Mouse (Mus musculus): Measurements from ENCODE around the gene Rxfp4. TPM values are rescaled to one million over a fixed set of nuclear protein-coding genes. Genes with fewer than 3 reads are reported as not detected.

Gene Rxfp4
- total RNA-seq, 1 experiment = not detected

- in situ Hi-C loops (cut with MboI; ENCODE audit: low sequenced_read_pairs in 2 of 2, unreplicated experiment in 2 of 2) = no loop called here
- H3K27ac ChIP-seq (ENCODE audit: insufficient read depth, low read depth, low read length, poor library complexity, severe bottlenecking) = no peak overlapping the region
- no peak for TF ChIP-seq ZC3H11A (IDR thresholded peaks at IDR 0.05; ENCODE audit: borderline replicate concordance, low read depth, low read length)
- no peak for TF ChIP-seq ZNF384 (IDR thresholded peaks at IDR 0.05; ENCODE audit: low read depth, low read length)
- no peak for TF ChIP-seq MAFK (IDR thresholded peaks at IDR 0.05; ENCODE audit: insufficient read depth, low read depth, low read length)
- TF ChIP-seq CHD2 (IDR thresholded peaks at IDR 0.05; ENCODE audit: low read depth, low read length) = no peak
- no peak for TF ChIP-seq HCFC1 (IDR thresholded peaks at IDR 0.05; ENCODE audit: borderline replicate concordance, insufficient read depth, low read length)
- peaks cover under 1 to 14% of the 10 kb centered on the region in 2 experiments; a peak in 3 of 4 replicates for H3K4me1 ChIP-seq (ENCODE audit: control insufficient read depth in 2 of 2, insufficient read depth in 2 of 2, low read length in 2 of 2, poor library complexity in 1 of 2)
- H3K4me3 ChIP-seq (ENCODE audit: insufficient read depth in 1 of 2, low read depth in 1 of 2, low read length in 2 of 2, poor library complexity in 1 of 2, severe bottlenecking in 1 of 2) = no peak overlapping the region
- no peak overlapping the region for H3K9ac ChIP-seq (ENCODE audit: insufficient read depth, low read depth, low read length, poor library complexity, severe bottlenecking)
- DNase-seq (ENCODE audit: low read depth, low spot score) = no peak
- no peaks in the 10 kb centered on the region for H3K9me3 ChIP-seq (ENCODE audit: control insufficient read depth, insufficient read depth, low read depth, low read length)
- H3K36me3 ChIP-seq (ENCODE audit: control insufficient read depth, insufficient read depth, low read length, poor library complexity, severe bottlenecking) = peaks cover 61% of the 10 kb centered on the region
These were observed 12.3 kb downstream of the Rxfp4 start for GRCm38 (mm10) chr3:88640676-88641075.

DNA sequence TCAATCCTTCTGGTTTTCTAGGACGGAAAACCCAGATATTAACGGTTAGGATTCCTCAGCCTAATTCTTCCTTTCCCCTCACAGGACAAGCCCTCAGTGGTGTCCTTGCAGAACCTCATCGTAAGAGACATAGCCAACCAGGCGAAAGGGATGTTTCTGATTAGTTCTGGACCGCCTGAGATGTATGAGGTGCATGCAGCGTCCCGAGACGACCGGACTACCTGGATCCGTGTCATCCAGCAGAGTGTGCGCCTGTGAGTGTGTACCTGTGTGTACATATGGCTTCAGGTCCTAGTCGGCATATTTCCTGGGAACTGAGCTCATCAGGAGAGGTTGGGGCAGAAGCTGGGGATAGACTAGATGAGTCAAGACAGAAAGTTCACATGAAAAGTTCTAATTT lies 13.7 kb downstream of the Rxfp4 start:
- no peak for TF ChIP-seq ZNF384 (IDR thresholded peaks at IDR 0.05; ENCODE audit: low read depth, low read length)
- no peak for TF ChIP-seq CHD2 (IDR thresholded peaks at IDR 0.05; ENCODE audit: low read depth, low read length)
- no peak for TF ChIP-seq ZC3H11A (IDR thresholded peaks at IDR 0.05; ENCODE audit: borderline replicate concordance, low read depth, low read length)
- no peak for TF ChIP-seq MAFK (IDR thresholded peaks at IDR 0.05; ENCODE audit: insufficient read depth, low read depth, low read length)
- TF ChIP-seq HCFC1 (IDR thresholded peaks at IDR 0.05; ENCODE audit: borderline replicate concordance, insufficient read depth, low read length) = no peak
- DNase-seq (ENCODE audit: low read depth, low spot score) = no peak
- in situ Hi-C loops (cut with MboI; ENCODE audit: low sequenced_read_pairs in 2 of 2, unreplicated experiment in 2 of 2) = no loop called here
- Histone ChIP-seq H3K4me3 (ENCODE audit: insufficient read depth in 1 of 2, low read depth in 1 of 2, low read length in 2 of 2, poor library complexity in 1 of 2, severe bottlenecking in 1 of 2) (no peak overlapping the region), H3K9me3 (ENCODE audit: control insufficient read depth, insufficient read depth, low read depth, low read length) (no peaks in the 10 kb centered on the region), H3K36me3 (ENCODE audit: control insufficient read depth, insufficient read depth, low read length, poor library complexity, severe bottlenecking) (peaks cover 71% of the 10 kb centered on the region), H3K9ac (ENCODE audit: insufficient read depth, low read depth, low read length, poor library complexity, severe bottlenecking) (no peak overlapping the region), H3K27ac (ENCODE audit: insufficient read depth, low read depth, low read length, poor library complexity, severe bottlenecking) (no peak overlapping the region), H3K4me1 (ENCODE audit: control insufficient read depth in 2 of 2, insufficient read depth in 2 of 2, low read length in 2 of 2, poor library complexity in 1 of 2) (peaks cover 0 to 22% of the 10 kb centered on the region in 2 experiments; a peak in 2 of 4 replicates)

DNA sequence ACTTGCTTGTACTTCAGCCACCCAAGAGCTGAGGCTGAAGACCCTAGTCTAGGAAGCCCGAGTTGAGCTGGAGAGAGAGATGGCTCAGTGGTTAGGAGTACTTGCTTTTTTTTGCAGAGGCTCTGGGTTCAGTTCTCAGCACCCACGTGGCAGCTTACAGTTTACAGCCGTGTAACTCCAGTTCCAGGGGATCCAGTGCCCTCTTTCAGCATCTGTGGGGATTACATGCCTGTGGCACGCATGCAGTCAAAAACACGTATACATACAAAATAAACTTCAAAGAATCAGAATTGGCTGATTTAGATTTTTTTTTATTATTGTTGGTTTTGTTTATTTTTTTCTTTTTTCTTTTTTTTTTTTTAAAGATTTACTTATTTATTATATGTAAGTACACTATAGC lies 15.8 kb downstream of the Rxfp4 start:
- in situ Hi-C loops (cut with MboI; ENCODE audit: low sequenced_read_pairs in 2 of 2, unreplicated experiment in 2 of 2) = no loop called here
- H3K27ac ChIP-seq (ENCODE audit: insufficient read depth, low read depth, low read length, poor library complexity, severe bottlenecking) = no peak overlapping the region
- peaks cover 75% of the 10 kb centered on the region for H3K36me3 ChIP-seq (ENCODE audit: control insufficient read depth, insufficient read depth, low read length, poor library complexity, severe bottlenecking)
- peaks cover 0 to 11% of the 10 kb centered on the region in 2 experiments; a peak in 2 of 4 replicates for H3K4me1 ChIP-seq (ENCODE audit: control insufficient read depth in 2 of 2, insufficient read depth in 2 of 2, low read length in 2 of 2, poor library complexity in 1 of 2)
- no peak for TF ChIP-seq ZNF384 (IDR thresholded peaks at IDR 0.05; ENCODE audit: low read depth, low read length)
- TF ChIP-seq MAFK (IDR thresholded peaks at IDR 0.05; ENCODE audit: insufficient read depth, low read depth, low read length) = no peak
- no peak for TF ChIP-seq CHD2 (IDR thresholded peaks at IDR 0.05; ENCODE audit: low read depth, low read length)
- no peak for TF ChIP-seq HCFC1 (IDR thresholded peaks at IDR 0.05; ENCODE audit: borderline replicate concordance, insufficient read depth, low read length)
- TF ChIP-seq ZC3H11A (IDR thresholded peaks at IDR 0.05; ENCODE audit: borderline replicate concordance, low read depth, low read length) = no peak
- H3K4me3 ChIP-seq (ENCODE audit: insufficient read depth in 1 of 2, low read depth in 1 of 2, low read length in 2 of 2, poor library complexity in 1 of 2, severe bottlenecking in 1 of 2) = no peak overlapping the region
- DNase-seq (ENCODE audit: low read depth, low spot score) = no peak
- H3K9ac ChIP-seq (ENCODE audit: insufficient read depth, low read depth, low read length, poor library complexity, severe bottlenecking) = no peak overlapping the region
- H3K9me3 ChIP-seq (ENCODE audit: control insufficient read depth, insufficient read depth, low read depth, low read length) = no peaks in the 10 kb centered on the region

- Histone ChIP-seq H3K9me3 (ENCODE audit: control insufficient read depth, insufficient read depth, low read depth, low read length) (no peaks in the 10 kb centered on the region), H3K9ac (ENCODE audit: insufficient read depth, low read depth, low read length, poor library complexity, severe bottlenecking) (no peak overlapping the region), H3K36me3 (ENCODE audit: control insufficient read depth, insufficient read depth, low read length, poor library complexity, severe bottlenecking) (peaks cover 77% of the 10 kb centered on the region), H3K4me3 (ENCODE audit: insufficient read depth in 1 of 2, low read depth in 1 of 2, low read length in 2 of 2, poor library complexity in 1 of 2, severe bottlenecking in 1 of 2) (no peak overlapping the region), H3K27ac (ENCODE audit: insufficient read depth, low read depth, low read length, poor library complexity, severe bottlenecking) (no peak overlapping the region), H3K4me1 (ENCODE audit: control insufficient read depth in 2 of 2, insufficient read depth in 2 of 2, low read length in 2 of 2, poor library complexity in 1 of 2) (peaks cover 0 to 13% of the 10 kb centered on the region in 2 experiments; a peak in 2 of 4 replicates)
- no peak for DNase-seq (ENCODE audit: low read depth, low spot score)
- in situ Hi-C loops (cut with MboI; ENCODE audit: low sequenced_read_pairs in 2 of 2, unreplicated experiment in 2 of 2) = no loop called here
- TF ChIP-seq ZNF384 (IDR thresholded peaks at IDR 0.05; ENCODE audit: low read depth, low read length) (no peak), CHD2 (IDR thresholded peaks at IDR 0.05; ENCODE audit: low read depth, low read length) (no peak), HCFC1 (IDR thresholded peaks at IDR 0.05; ENCODE audit: borderline replicate concordance, insufficient read depth, low read length) (no peak), MAFK (IDR thresholded peaks at IDR 0.05; ENCODE audit: insufficient read depth, low read depth, low read length) (no peak), ZC3H11A (IDR thresholded peaks at IDR 0.05; ENCODE audit: borderline replicate concordance, low read depth, low read length) (no peak)
These were observed 16.4 kb downstream of the Rxfp4 start for GRCm38 (mm10) chr3:88636555-88636986.

Measured in ES-E14 (cell line).